In genomic region chr10:95501463-95502081, GRCm38 (mm10) we compare ENCODE assay signal across 8 mouse cellular contexts. TPM values are rescaled to one million over a fixed set of nuclear protein-coding genes. Genes with fewer than 3 reads are reported as not detected.
DNase-seq lines count a peak whose midpoint lies in the region; ATAC-seq and TF ChIP-seq lines count a peak whose summit lies in the region.

TSS of gene Mrpl42 (minus strand) at chr10:95501940.

- H3K9me3 ChIP-seq in forebrain, embryonic 14.5 days (replicated peaks; ENCODE audit: control insufficient read depth, low read length) = no peaks in the 10 kb centered on the region
- no peaks in the 10 kb centered on the region for H3K9me3 ChIP-seq in liver, embryonic 15.5 days (replicated peaks)
- H3K9me3 ChIP-seq in neural tube, embryonic 12.5 days = no peaks in the 10 kb centered on the region
- H3K9me3 ChIP-seq in stomach, postnatal 0 days (ENCODE audit: control insufficient read depth, low read length) = no peaks in the 10 kb centered on the region

- peak within 1 kb of the TSS; percentile 54 for H3K4me3 ChIP-seq in forebrain, embryonic 14.5 days (ENCODE audit: low read depth, low read length)
- H3K4me3 ChIP-seq in liver, embryonic 15.5 days (replicated peaks) = peak within 1 kb of the TSS; percentile 97
- peak within 1 kb of the TSS; percentile 73 for H3K4me3 ChIP-seq in neural tube, embryonic 12.5 days
- peak within 1 kb of the TSS; percentile 74 for H3K4me3 ChIP-seq in stomach, postnatal 0 days (ENCODE audit: low read depth, low read length)

- peak within 1 kb of the TSS; percentile 55 for H3K4me2 ChIP-seq in forebrain, embryonic 14.5 days (ENCODE audit: low read length)
- peak within 1 kb of the TSS; percentile 76 for H3K4me2 ChIP-seq in liver, embryonic 15.5 days
- peak within 1 kb of the TSS; percentile 62 for H3K4me2 ChIP-seq in neural tube, embryonic 12.5 days (replicated peaks)
- H3K4me2 ChIP-seq in stomach, postnatal 0 days (replicated peaks; ENCODE audit: low read depth) = peak within 1 kb of the TSS; percentile 76

- intact Hi-C loops in heart, postnatal 10 days (cut with DNase I) = loop anchor here (5.0 kb wide), 1 partner anchor 41 kb away; no protein-coding TSS in a partner anchor

- H3K27me3 ChIP-seq in forebrain, embryonic 14.5 days (replicated peaks; ENCODE audit: control insufficient read depth, insufficient read depth, low read length) = no peaks in the 10 kb centered on the region
- no peaks in the 10 kb centered on the region for H3K27me3 ChIP-seq in liver, embryonic 15.5 days
- no peaks in the 10 kb centered on the region for H3K27me3 ChIP-seq in neural tube, embryonic 12.5 days (replicated peaks)
- no peaks in the 10 kb centered on the region for H3K27me3 ChIP-seq in stomach, postnatal 0 days (ENCODE audit: control insufficient read depth, insufficient read depth, low read length)

- peaks cover 2% of the 10 kb centered on the region; the same call in 1 of the 2 replicates for H3K36me3 ChIP-seq in forebrain, embryonic 14.5 days (ENCODE audit: control insufficient read depth, insufficient read depth, low read length)
- peaks cover 11% of the 10 kb centered on the region for H3K36me3 ChIP-seq in liver, embryonic 15.5 days (replicated peaks)
- peaks cover 13% of the 10 kb centered on the region for H3K36me3 ChIP-seq in neural tube, embryonic 12.5 days
- no peaks in the 10 kb centered on the region for H3K36me3 ChIP-seq in stomach, postnatal 0 days (ENCODE audit: control insufficient read depth, insufficient read depth, low read length)

- no peak for TF ChIP-seq EP300 in stomach, postnatal 0 days (optimal IDR thresholded peaks at IDR 0.05)

- H3K27ac ChIP-seq in forebrain, embryonic 14.5 days (ENCODE audit: low read depth, low read length) = peak within 1 kb of the TSS; percentile 83; the same call in 1 of the 2 replicates
- H3K27ac ChIP-seq in liver, embryonic 15.5 days (replicated peaks) = peak within 1 kb of the TSS; percentile 72
- peak within 1 kb of the TSS; percentile 69; the same call in 1 of the 2 replicates for H3K27ac ChIP-seq in neural tube, embryonic 12.5 days
- H3K27ac ChIP-seq in stomach, postnatal 0 days (replicated peaks) = peak within 1 kb of the TSS; percentile 79

- ATAC-seq in forebrain, embryonic 14.5 days = peak; percentile 98
- ATAC-seq in liver, embryonic 15.5 days (ENCODE audit: insufficient read depth) = peak; percentile 92
- peak; percentile 98 for ATAC-seq in neural tube, embryonic 12.5 days (ENCODE audit: low FRiP score, low read depth)
- peak; percentile 96 for ATAC-seq in stomach, postnatal 0 days (ENCODE audit: low FRiP score, low TSS enrichment)

- peaks cover 8% of the 10 kb centered on the region; the same call in 1 of the 2 replicates for H3K4me1 ChIP-seq in forebrain, embryonic 14.5 days (ENCODE audit: control insufficient read depth, insufficient read depth, low read length)
- H3K4me1 ChIP-seq in liver, embryonic 15.5 days (replicated peaks) = peaks cover 22% of the 10 kb centered on the region
- H3K4me1 ChIP-seq in neural tube, embryonic 12.5 days = peaks cover 8% of the 10 kb centered on the region
- H3K4me1 ChIP-seq in stomach, postnatal 0 days (replicated peaks; ENCODE audit: control insufficient read depth, insufficient read depth) = no peaks in the 10 kb centered on the region

- WGBS in forebrain, embryonic 14.5 days = under 1% methylated on average over 35 of the region's 35 CpGs
- WGBS in liver, embryonic 15.5 days (ENCODE audit: insufficient replicate concordance) = under 1% methylated on average over 35 of the region's 35 CpGs
- under 1% methylated on average over 35 of the region's 35 CpGs for WGBS in neural tube, embryonic 12.5 days
- under 1% methylated on average over 35 of the region's 35 CpGs for WGBS in stomach, postnatal 0 days

- no peak for TF ChIP-seq CTCF in stomach, postnatal 0 days (IDR thresholded peaks at IDR 0.05; ENCODE audit: low read depth)

- peak; percentile 78 for DNase-seq in ES-CJ7 (ENCODE audit: low read depth, low spot score)
- DNase-seq in cerebellum, adult 11 months = peak; percentile 80
- DNase-seq in forebrain, embryonic 14.5 days (ENCODE audit: low spot score) = peak; percentile 96
- peak; percentile 91 to 92 for DNase-seq in heart, postnatal 10 days
- DNase-seq in kidney, postnatal 4 days = peak; percentile 93 to 94
- peak; percentile 91 for DNase-seq in stomach, postnatal 0 days (ENCODE audit: low spot score)

- peak within 1 kb of the TSS; percentile 76 for H3K9ac ChIP-seq in forebrain, embryonic 14.5 days (ENCODE audit: low read length)
- peak within 1 kb of the TSS; percentile 84 for H3K9ac ChIP-seq in liver, embryonic 15.5 days
- H3K9ac ChIP-seq in neural tube, embryonic 12.5 days = peak within 1 kb of the TSS; percentile 76
- H3K9ac ChIP-seq in stomach, postnatal 0 days (ENCODE audit: low read length) = peak within 1 kb of the TSS; percentile 72

RNA-seq across cellular contexts. Expression of gene Mrpl42, which starts in this region (rescaled TPM):
- 284 and 324 TPM in 2 replicates for polyA plus RNA-seq in forebrain, embryonic 14.5 days (2014; fragmentation: Nextera tagmentation; extraction: Ambion mirVana)
- total RNA-seq in heart, postnatal 10 days (2021) = 100 to 1,000 TPM; 308 to 331 TPM
- polyA plus RNA-seq in liver, embryonic 15.5 days (2015; fragmentation: Nextera tagmentation; extraction: Ambion mirVana) = 139 and 157 TPM in 2 replicates
- 262 TPM in 2 replicates for polyA plus RNA-seq in neural tube, embryonic 12.5 days (2016; fragmentation: Nextera tagmentation; extraction: Ambion mirVana)
- polyA plus RNA-seq in stomach, postnatal 0 days (2015; fragmentation: Nextera tagmentation; extraction: Ambion mirVana) = 277 and 291 TPM in 2 replicates

Comparison
In these comparisons a context has a peak if more than half of its experiments do, and no peak if none do; other contexts are left out.
1. Peak in every context shown above with its lines: DNase-seq, ATAC-seq, H3K4me3 ChIP-seq and H3K27ac ChIP-seq.